Mouse (Mus musculus) right cerebral cortex, postnatal 14 days (tissue): ENCODE measurements at regions not wholly inside any gene's neighbourhood (a gene's known extent, or its start where the extent isn't known, plus 50 kb on each side); places are given as distances from the start of the nearest gene placed in this dataset.

ENCODE experiments used
- DNase-seq: peaks from one replicate; pipeline ENCODE4 v3.0.0; 2022

DNA sequence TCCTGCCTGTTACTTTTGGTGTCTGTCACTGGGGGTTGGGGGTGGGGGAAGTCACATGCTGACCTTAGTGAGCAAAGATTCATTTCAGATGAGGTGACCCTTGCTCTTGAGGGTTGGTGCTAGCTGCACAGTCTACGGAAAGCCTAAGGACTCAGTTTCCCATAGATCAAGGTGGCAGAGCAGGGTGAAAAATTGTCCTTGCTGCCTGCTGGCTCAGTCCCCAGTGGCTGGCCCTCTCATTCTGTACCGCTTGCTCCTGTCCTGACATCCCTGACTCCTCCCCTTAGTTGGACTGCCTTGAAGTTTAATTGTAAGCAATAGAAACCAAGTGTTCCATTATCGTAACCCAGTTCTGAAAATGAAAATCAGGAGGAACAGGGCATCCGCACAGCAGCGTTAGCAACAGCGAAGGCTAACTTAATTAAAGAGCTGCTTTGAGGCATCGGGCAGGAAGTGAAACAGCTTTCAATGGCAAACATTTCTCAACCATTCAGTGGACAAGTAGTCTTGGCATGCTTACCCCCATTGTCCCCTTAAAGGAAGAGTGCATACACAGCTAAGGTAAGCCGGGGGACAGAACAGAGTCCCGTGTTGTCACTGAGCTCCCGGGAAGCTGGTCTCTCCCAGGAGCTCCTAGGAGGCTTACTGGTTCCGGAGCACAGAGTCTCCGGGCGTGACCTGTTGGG, 151.9 kb upstream of the Id2 start:
- no peak for DNase-seq

DNA sequence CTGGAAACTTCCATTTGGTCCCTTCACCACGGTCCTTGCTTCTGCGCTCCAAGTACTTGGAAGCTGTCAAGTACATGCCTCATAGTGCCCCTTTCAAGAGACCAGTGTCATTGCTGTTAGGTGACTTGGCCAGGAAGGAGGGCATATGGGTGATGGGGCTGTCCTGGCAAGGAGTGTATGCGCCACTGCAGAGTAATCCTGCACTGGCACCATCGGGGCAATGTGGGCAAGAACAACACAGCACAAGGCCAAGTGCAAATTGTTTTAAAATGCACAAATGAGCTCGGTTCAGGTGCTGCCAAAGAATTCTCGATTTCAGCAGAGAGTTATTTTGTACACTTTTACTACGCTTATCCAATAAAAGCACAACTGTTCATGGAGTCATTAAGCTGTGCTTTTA, 149.6 kb upstream of the Id2 start:
- no peak for DNase-seq

- no peak for DNase-seq
Measured at GRCm38 (mm10) chr12:25245661-25246060, 148.7 kb upstream of the Id2 start.

DNA sequence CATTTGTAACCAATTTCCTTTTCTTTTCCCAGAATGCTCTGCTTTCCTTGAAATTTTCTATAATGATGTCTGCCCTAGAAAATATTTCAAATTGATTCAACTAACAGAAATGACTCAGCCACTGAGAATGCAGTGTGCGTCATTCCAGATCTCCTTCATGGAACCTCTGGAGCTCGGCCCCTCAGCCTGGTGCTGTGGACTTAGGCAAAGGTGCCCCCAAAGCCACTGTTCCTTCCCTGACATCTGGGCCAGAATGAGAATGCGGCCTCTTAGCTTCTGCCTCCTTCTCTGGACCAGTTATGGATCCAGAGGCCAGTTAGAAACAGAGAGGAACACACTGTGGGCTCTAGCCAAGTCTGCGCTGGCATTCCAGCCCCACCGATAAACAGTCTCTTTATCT, 148.3 kb upstream of the Id2 start:
- no peak for DNase-seq

GRCm38 (mm10) chr12:25244666-25245065, 147.7 kb upstream of the Id2 start:
- no peak for DNase-seq

DNA sequence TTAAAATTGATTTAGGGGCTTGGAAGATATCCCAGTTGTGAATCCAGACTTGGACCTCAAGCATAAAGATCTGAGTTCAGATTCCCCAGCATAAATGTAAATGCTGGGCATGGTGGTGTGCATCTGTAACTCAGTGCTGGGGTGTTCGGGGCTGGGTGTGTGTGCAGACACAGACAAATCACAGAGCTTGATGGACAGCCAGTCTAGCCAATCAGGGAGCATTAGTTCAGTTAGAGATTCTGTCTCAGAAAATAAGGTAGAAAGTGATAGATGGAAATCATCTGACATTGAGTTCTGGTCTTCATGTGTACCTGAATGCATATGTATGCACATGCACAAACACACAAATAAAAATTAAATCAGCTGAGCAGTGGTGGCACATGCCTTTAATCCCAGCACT, 147.0 kb upstream of the Id2 start:
- no peak for DNase-seq

- DNase-seq: no peak
Measured at GRCm38 (mm10) chr12:25242369-25242768, 145.4 kb upstream of the Id2 start.

DNA sequence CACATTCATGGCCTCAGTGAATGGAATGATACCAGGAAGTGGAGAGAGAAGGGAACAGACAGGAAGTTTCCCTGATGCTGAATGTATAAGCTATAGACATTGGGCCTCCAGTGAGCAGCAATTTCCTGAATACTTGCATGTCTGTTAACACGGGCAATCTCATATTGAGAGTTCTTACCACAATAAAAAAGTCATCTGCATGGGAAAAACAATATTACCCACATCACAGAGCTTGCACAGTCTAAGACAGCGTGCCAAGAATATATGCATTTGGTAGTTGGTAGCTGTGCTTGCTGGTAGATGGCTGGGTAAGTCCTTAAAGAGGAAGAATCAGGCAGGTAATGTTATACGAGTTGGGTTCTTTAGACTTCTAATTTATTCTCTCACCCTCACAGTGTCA, 144.7 kb upstream of the Id2 start:
- no peak for DNase-seq

DNA sequence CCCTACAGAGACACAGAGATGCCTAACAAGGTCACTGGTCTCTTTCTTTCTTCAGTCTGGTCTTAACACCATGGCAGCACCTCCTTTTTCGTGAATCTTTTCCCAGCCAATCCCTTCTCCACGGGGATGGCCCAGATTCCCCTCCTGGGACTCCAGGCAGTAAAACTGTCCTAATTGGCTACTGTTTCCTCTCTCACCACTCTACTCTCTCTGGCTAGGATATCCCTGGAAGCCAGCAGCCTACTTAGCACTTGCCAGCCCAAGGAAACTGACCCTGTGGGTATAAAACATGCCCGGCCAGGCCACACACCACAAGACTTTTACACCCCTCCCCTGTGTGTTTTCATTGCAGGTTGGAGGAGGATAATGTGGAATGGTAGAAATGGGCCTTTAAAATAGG, 143.9 kb upstream of the Id2 start:
- DNase-seq: no peak

DNA sequence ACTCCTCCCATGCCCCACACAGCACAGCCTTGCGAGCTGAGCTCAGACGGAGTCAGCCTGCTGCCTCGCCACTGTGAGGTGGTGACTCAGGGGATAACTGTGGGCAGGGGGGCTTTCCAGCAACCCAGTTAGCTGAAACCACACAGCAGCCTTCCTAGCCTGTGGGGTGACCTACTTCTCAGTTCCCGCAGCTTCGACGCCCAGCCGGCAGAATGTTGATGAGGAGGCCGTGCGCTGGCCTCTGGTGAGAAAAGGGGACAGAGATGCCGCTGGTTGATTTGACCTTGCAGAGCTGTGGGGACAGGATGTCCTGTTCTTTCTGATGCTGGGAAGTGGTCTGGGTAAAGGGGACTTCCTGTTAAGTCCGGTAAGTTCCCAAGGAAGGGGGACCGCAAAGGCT, 143.2 kb upstream of the Id2 start:
- no peak for DNase-seq

DNA sequence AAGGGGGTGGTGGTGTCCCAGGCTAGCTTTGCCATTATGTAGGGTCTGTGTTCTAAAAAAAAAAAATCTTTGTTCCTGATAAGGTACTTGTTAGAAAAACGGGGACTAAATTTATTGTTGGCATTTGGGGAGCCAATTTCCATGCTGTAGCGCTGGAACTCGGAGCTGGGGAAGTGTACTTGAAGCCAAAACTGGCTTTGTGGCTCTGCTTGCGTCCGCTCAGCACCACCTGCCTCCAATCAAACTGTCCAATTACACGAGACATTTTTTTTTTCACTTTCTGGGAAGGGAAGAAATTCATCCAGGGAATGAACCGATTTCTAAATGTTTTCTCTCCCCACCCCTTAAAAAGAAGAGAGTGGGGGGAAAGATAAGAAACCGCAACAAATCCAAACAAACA, 138.1 kb upstream of the Id2 start:
- no peak for DNase-seq

GRCm38 (mm10) chr12:25234636-25235035, 137.7 kb upstream of the Id2 start:
- DNase-seq: no peak

DNA sequence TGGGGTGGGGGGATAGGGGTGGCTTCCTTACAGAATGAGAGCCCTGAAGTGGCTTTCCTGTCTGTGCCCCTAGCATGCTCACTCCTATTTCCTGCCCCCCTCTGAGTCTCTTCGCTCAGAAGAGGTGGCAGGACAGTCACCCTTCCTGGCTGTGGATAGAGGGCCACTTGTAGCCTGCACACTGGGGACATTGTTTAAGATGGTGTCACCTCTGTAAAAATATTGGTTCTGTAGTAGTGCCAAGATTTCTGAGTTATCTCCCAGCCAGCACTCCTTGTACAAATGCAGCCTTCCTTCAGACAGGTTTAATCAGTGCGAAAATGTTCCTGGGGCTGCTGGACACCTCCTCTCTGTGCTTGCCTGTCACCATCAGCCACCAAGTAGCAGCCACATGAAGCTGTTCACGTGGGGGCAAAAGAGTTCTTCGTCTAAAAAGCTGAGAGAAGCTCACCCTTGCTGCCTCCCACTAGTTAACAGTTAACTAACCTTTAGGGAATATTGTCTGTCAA, 136.1 kb upstream of the Id2 start:
- no peak for DNase-seq

GRCm38 (mm10) chr12:25232358-25233026, 135.6 kb upstream of the Id2 start:
- DNase-seq: no peak

GRCm38 (mm10) chr12:25228708-25229107, 131.8 kb upstream of the Id2 start:
- DNase-seq: no peak

GRCm38 (mm10) chr12:25227736-25228135, 130.8 kb upstream of the Id2 start:
- DNase-seq: no peak

DNA sequence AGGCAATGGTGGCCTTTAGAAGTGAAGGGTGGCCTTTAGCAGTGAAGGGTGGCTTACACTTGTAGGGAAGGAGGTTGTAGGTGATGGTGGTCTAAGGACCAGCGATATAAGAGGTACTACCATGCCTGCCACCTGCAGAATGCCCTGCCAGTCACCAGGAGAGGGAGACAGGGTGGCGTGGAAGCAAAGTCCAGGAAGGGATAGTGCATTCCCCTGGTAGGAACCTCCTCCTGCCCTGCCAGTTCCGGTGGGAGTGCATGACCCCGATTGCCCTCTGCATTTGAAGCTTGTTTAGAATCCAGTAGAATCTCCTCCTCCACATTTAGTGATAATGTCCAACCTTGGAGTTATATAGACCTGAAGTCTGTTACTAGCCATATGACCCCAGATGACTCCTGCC, 127.7 kb upstream of the Id2 start:
- DNase-seq: no peak

DNA sequence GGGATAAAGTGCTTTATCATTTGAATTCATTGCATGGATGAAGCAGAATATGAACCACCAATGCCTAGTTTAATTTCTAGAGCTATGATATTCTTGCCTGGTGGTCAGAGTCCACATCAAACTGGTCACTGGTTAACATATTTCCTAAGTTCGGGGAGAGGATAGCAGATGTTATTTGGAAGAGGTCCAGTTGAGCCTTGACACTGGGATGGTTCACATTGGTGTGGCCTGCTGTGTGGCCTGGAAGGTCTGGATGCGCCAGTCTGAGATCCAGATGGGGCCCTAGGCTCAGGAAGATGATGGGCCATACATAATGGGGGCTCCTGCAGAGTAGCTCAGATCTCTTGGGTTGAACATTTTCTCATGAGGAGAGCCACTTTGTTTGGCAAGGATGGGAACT, 127.3 kb upstream of the Id2 start:
- no peak for DNase-seq

GRCm38 (mm10) chr12:25223539-25223938, 126.6 kb upstream of the Id2 start:
- DNase-seq: no peak

GRCm38 (mm10) chr12:25220780-25221106, 123.8 kb upstream of the Id2 start:
- no peak for DNase-seq

GRCm38 (mm10) chr12:25220096-25220779, 123.3 kb upstream of the Id2 start:
- DNase-seq: no peak

DNA sequence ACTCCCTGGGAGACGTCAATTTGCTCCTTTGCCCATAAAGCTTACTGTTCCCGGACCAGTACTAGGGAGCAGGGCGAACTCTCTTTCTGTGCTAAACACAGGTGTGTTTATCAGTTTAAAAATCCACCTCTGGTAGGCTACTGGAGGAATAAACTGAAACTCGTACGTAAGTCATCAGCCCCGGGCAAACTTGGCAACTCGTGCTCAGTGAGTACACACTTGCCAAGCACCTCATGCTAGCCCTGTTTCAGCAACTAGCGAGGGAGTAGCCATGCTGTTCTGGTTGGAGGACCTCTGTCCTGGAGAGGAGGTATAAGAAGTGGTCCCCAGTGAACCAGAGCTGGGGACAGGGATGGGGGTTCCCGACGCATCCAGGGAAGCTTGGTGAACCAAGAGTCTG, 122.6 kb upstream of the Id2 start:
- DNase-seq: no peak

DNA sequence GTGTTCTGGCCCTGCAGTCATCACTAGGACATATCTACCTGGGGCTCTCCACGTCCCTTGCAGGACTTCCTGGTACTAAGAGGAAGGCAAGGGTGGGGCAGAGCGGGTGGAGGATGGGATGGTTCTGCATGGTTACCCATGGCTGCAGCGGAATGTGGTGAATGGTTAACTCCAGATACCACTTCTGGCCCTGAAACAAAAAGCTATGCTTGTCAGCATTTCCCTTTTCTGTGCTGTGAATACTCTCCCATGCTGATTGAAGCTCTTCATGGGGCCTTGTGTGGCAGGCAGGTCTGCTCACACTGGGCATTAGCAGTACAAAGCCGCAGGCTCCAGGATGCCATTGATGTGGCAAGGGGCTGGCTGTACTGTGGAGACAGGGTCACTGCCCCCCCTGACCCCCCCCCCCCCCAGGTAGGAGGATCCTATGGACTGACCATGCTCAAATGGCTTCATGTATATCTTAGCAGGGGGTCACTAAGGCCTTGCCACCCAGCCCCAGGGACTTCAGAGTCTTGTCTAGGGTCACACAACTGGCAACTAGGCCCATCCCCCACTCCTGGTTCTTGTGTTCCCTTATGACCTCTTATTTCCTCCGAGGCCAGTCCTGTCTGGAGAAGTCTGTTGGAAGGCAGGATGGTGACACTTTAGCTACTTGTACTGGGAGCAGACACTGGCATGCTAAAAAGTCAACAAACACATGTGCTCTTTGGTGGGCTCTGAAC, 120.0 kb upstream of the Id2 start:
- DNase-seq: no peak

DNA sequence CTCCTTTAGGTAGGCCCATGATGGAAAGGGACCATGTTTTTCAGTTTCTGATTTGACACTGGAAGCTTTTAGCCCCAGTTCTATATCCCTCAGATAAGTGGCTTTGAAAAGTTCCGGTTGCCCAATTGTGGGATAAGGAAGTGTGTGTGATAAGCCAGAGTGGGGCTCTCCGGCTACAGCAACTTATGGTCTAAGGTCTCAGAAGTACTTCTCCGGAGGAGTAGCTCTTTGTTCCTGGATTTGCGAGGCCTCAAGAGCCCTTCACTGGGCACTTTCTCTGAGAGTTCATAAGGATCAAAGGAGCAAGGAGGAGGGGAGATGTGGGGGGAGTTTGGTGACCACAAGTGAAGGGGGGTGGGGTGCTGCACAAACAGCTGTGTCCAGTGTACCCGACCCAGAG, 118.3 kb upstream of the Id2 start:
- no peak for DNase-seq
